ENCODE assay signal across 8 mouse cellular contexts in genomic region chr5:26006937-26007695, GRCm38 (mm10). TPM values are rescaled to one million over a fixed set of nuclear protein-coding genes. Genes with fewer than 3 reads are reported as not detected.
A peak's percentile ranks its signal among the peaks of the same experiment; 100 is the strongest.
DNase-seq lines count a peak whose midpoint lies in the region; ATAC-seq and TF ChIP-seq lines count a peak whose summit lies in the region.
"Not testable (repeated sequence)": the region's sequence is repeated elsewhere in the genome, so short reads cannot be mapped to it uniquely, and the experiment has no call there.

No protein-coding gene starts in this region.

- peak overlapping the region; percentile 7 for H3K9ac ChIP-seq in forebrain, embryonic 15.5 days (replicated peaks)
- H3K9ac ChIP-seq in liver, embryonic 14.5 days (replicated peaks), result not testable (repeated sequence)
- H3K9ac ChIP-seq in neural tube, embryonic 12.5 days, result peak overlapping the region; percentile 45; the same call in 1 of the 2 replicates

- not testable (repeated sequence) for H3K9me3 ChIP-seq in forebrain, embryonic 15.5 days; liver, embryonic 14.5 days (ENCODE audit: control insufficient read depth, low read length); neural tube, embryonic 12.5 days

- H3K27me3 ChIP-seq in forebrain, embryonic 15.5 days; liver, embryonic 14.5 days (ENCODE audit: control insufficient read depth, insufficient read depth, low read length); neural tube, embryonic 12.5 days (replicated peaks); testis, adult 2 months (ENCODE audit: control insufficient read depth, insufficient read depth, low read length): not testable (repeated sequence)

- ATAC-seq in forebrain, embryonic 15.5 days (replicated peaks), result peak; percentile 94
- not testable (repeated sequence) for ATAC-seq in liver, embryonic 14.5 days (ENCODE audit: insufficient read depth)
- peak; percentile 93 for ATAC-seq in neural tube, embryonic 12.5 days (ENCODE audit: low FRiP score, low read depth)

- not testable (repeated sequence) for H3K27ac ChIP-seq in forebrain, embryonic 15.5 days (replicated peaks); liver, embryonic 14.5 days; neural tube, embryonic 12.5 days; testis, adult 2 months (ENCODE audit: control insufficient read depth, insufficient read depth, low read depth, low read length)

- TF ChIP-seq EP300 in liver, embryonic 14.5 days (IDR thresholded peaks at IDR 0.05; ENCODE audit: low read depth), result not testable (repeated sequence)

- not testable (repeated sequence) for TF ChIP-seq CTCF in liver, embryonic 14.5 days (IDR thresholded peaks at IDR 0.05; ENCODE audit: low read depth); testis, adult 2 months (IDR thresholded peaks at IDR 0.05; ENCODE audit: control insufficient read depth, insufficient read depth, insufficient replicate concordance, low read depth, low read length)

- not testable (repeated sequence) for H3K36me3 ChIP-seq in forebrain, embryonic 15.5 days; liver, embryonic 14.5 days (replicated peaks; ENCODE audit: control insufficient read depth, insufficient read depth, low read depth); neural tube, embryonic 12.5 days; testis, adult 2 months (ENCODE audit: control insufficient read depth, insufficient read depth, low read length)

- intact Hi-C loops in heart, postnatal 25 days (cut with DNase I), result not testable (repeated sequence)

- peak overlapping the region; percentile 45 for H3K4me2 ChIP-seq in forebrain, embryonic 15.5 days (replicated peaks)
- peak overlapping the region; percentile 31; the same call in 1 of the 2 replicates for H3K4me2 ChIP-seq in liver, embryonic 14.5 days (ENCODE audit: low read depth)
- H3K4me2 ChIP-seq in neural tube, embryonic 12.5 days (replicated peaks), result peak overlapping the region; percentile 56

- 25% methylated on average over 45 of the region's 45 CpGs for WGBS in forebrain, embryonic 15.5 days
- 18% methylated on average over 39 of the region's 45 CpGs for WGBS in liver, embryonic 14.5 days (ENCODE audit: insufficient replicate concordance)
- WGBS in neural tube, embryonic 12.5 days, result 21% methylated on average over 45 of the region's 45 CpGs

- TF ChIP-seq POLR2A in testis, adult 2 months (IDR thresholded peaks at IDR 0.05; ENCODE audit: control insufficient read depth, low read depth, low read length), result not testable (repeated sequence)

- H3K4me3 ChIP-seq in forebrain, embryonic 15.5 days, result peak overlapping the region; percentile 33
- H3K4me3 ChIP-seq in liver, embryonic 14.5 days (ENCODE audit: insufficient read depth in 1 of 2, low read depth in 2 of 2, low read length in 2 of 2), result not testable (repeated sequence)
- peak overlapping the region; percentile 23 for H3K4me3 ChIP-seq in neural tube, embryonic 12.5 days
- peak overlapping the region; percentile 8 for H3K4me3 ChIP-seq in testis, adult 2 months (ENCODE audit: control insufficient read depth, low read depth, low read length)

- DNase-seq in Muller cell, postnatal 12 days (ENCODE audit: inconsistent ontology term), result peak; percentile 29
- DNase-seq in cerebellum, postnatal 14 days, result peak; percentile 74 to 85
- peak; percentile 2 for DNase-seq in heart, postnatal 25 days (ENCODE audit: low spot score)
- peak; percentile 14 to 28 for DNase-seq in layer of hippocampus, adult 8-10 months (ENCODE audit: low spot score in 2 of 2)
- not testable (repeated sequence) for DNase-seq in liver, embryonic 14.5 days (ENCODE audit: low read depth in 3 of 3, low spot score in 3 of 3)

- H3K4me1 ChIP-seq in forebrain, embryonic 15.5 days; liver, embryonic 14.5 days (replicated peaks; ENCODE audit: control insufficient read depth in 2 of 2, insufficient read depth in 2 of 2, low read length in 1 of 2); neural tube, embryonic 12.5 days; testis, adult 2 months (ENCODE audit: control insufficient read depth, insufficient read depth, low read length): not testable (repeated sequence)

RNA-seq across cellular contexts. Expression of gene Gm1979, which starts 2.5 kb away (rescaled TPM):
- polyA plus RNA-seq in forebrain, embryonic 15.5 days (2015; fragmentation: Nextera tagmentation; extraction: Ambion mirVana), result not detected in 2 replicates
- not detected for total RNA-seq in heart, postnatal 25 days (2021)
- under 1 TPM in 1 of 4 experiments, not detected in 3; 0.93 TPM for total RNA-seq in layer of hippocampus, adult 8-10 months (2022)
- not detected in 2 replicates for polyA plus RNA-seq in liver, embryonic 14.5 days (2012; rRNA removed)
- polyA plus RNA-seq in liver, embryonic 14.5 days (2014; fragmentation: Nextera tagmentation; extraction: Ambion mirVana), result not detected in 2 replicates
- polyA plus RNA-seq in neural tube, embryonic 12.5 days (2016; fragmentation: Nextera tagmentation; extraction: Ambion mirVana), result not detected in 2 replicates
- 0.90 and 1.2 TPM in 2 replicates for polyA plus RNA-seq in testis, adult 2 months (2012; rRNA removed)

RNA-seq across cellular contexts. Expression of gene Gm5862, which starts 15.6 kb away (rescaled TPM):
- polyA plus RNA-seq in forebrain, embryonic 15.5 days (2015; fragmentation: Nextera tagmentation; extraction: Ambion mirVana), result not detected in 2 replicates
- total RNA-seq in heart, postnatal 25 days (2021), result not detected
- total RNA-seq in layer of hippocampus, adult 8-10 months (2022), result not detected
- polyA plus RNA-seq in liver, embryonic 14.5 days (2012; rRNA removed), result not detected in 2 replicates
- not detected in 2 replicates for polyA plus RNA-seq in liver, embryonic 14.5 days (2014; fragmentation: Nextera tagmentation; extraction: Ambion mirVana)
- not detected in 2 replicates for polyA plus RNA-seq in neural tube, embryonic 12.5 days (2016; fragmentation: Nextera tagmentation; extraction: Ambion mirVana)
- 1.6 and 2.3 TPM in 2 replicates for polyA plus RNA-seq in testis, adult 2 months (2012; rRNA removed)

RNA-seq across cellular contexts. Expression of gene Gm21698, which starts 18.7 kb away (rescaled TPM):
- polyA plus RNA-seq in forebrain, embryonic 15.5 days (2015; fragmentation: Nextera tagmentation; extraction: Ambion mirVana), result 0.17 TPM in 1 of 2 replicates, not detected in the other
- total RNA-seq in heart, postnatal 25 days (2021), result not detected
- total RNA-seq in layer of hippocampus, adult 8-10 months (2022), result not detected
- polyA plus RNA-seq in liver, embryonic 14.5 days (2012; rRNA removed), result not detected in 2 replicates
- polyA plus RNA-seq in liver, embryonic 14.5 days (2014; fragmentation: Nextera tagmentation; extraction: Ambion mirVana), result not detected in 2 replicates
- not detected in 2 replicates for polyA plus RNA-seq in neural tube, embryonic 12.5 days (2016; fragmentation: Nextera tagmentation; extraction: Ambion mirVana)
- 1.6 and 2.1 TPM in 2 replicates for polyA plus RNA-seq in testis, adult 2 months (2012; rRNA removed)

RNA-seq across cellular contexts. Expression of gene Speer4a, which starts 32.2 kb away (rescaled TPM):
- polyA plus RNA-seq in forebrain, embryonic 15.5 days (2015; fragmentation: Nextera tagmentation; extraction: Ambion mirVana), result 0.06 TPM in 1 of 2 replicates, not detected in the other
- not detected for total RNA-seq in heart, postnatal 25 days (2021)
- not detected for total RNA-seq in layer of hippocampus, adult 8-10 months (2022)
- polyA plus RNA-seq in liver, embryonic 14.5 days (2012; rRNA removed), result not detected in 2 replicates
- polyA plus RNA-seq in liver, embryonic 14.5 days (2014; fragmentation: Nextera tagmentation; extraction: Ambion mirVana), result not detected in 2 replicates
- polyA plus RNA-seq in neural tube, embryonic 12.5 days (2016; fragmentation: Nextera tagmentation; extraction: Ambion mirVana), result not detected in 2 replicates
- 1.4 and 1.7 TPM in 2 replicates for polyA plus RNA-seq in testis, adult 2 months (2012; rRNA removed)

RNA-seq across cellular contexts. Expression of gene Gm21680, which starts 34.7 kb away (rescaled TPM):
- polyA plus RNA-seq in forebrain, embryonic 15.5 days (2015; fragmentation: Nextera tagmentation; extraction: Ambion mirVana), result 0.05 TPM in 1 of 2 replicates, not detected in the other
- not detected for total RNA-seq in heart, postnatal 25 days (2021)
- not detected for total RNA-seq in layer of hippocampus, adult 8-10 months (2022)
- not detected in 2 replicates for polyA plus RNA-seq in liver, embryonic 14.5 days (2012; rRNA removed)
- polyA plus RNA-seq in liver, embryonic 14.5 days (2014; fragmentation: Nextera tagmentation; extraction: Ambion mirVana), result not detected in 2 replicates
- 0.06 TPM in 1 of 2 replicates, not detected in the other for polyA plus RNA-seq in neural tube, embryonic 12.5 days (2016; fragmentation: Nextera tagmentation; extraction: Ambion mirVana)
- polyA plus RNA-seq in testis, adult 2 months (2012; rRNA removed), result 0.57 and 0.96 TPM in 2 replicates
